Mouse (Mus musculus) adrenal gland, adult 2 months (tissue): ENCODE results near the gene Nlgn3. TPM values are rescaled to one million over a fixed set of nuclear protein-coding genes. Genes with fewer than 3 reads are reported as not detected.

ENCODE experiments used
- DNase-seq: peaks from one replicate; pipeline ENCODE4 v3.0.0; 2021
- polyA plus RNA-seq: library from polyadenylated mRNA; depleted of rRNA; stranded (reverse); fragments of >200 nt; gene quantifications from 2 replicates; pipeline ENCODE4 v1.2.3, GENCODE M21; 2012; rRNA removed
- total RNA-seq, 2 experiments: library from RNA; stranded (reverse); gene quantifications; 2 replicates each; pipeline ENCODE4 v1.2.3; 2021

Nlgn3 gene
- total and polyA plus RNA-seq, 3 experiments: 3.9 to 28.2 (median 5.2) TPM

GRCm38 (mm10) chrX:101372946-101373345 lies 74.0 kb downstream of the Nlgn3 start:
- no peak for DNase-seq

Other genes starting within 250 kb of the Nlgn3 start
- under 1 TPM; 0.10 to 0.12 TPM for gene Tex11, start 239.5 kb upstream of the Nlgn3 start, total RNA-seq
- gene Tex11, start 239.5 kb upstream of the Nlgn3 start, polyA plus RNA-seq: not detected in 2 replicates
- under 1 TPM; 0.55 to 0.95 TPM for gene Slc7a3, start 213.1 kb upstream of the Nlgn3 start, total RNA-seq
- gene Slc7a3, start 213.1 kb upstream of the Nlgn3 start, polyA plus RNA-seq: 1.0 and 1.8 TPM in 2 replicates
- 10 to 100 TPM; 58.8 to 58.9 TPM for gene Snx12, start 76.6 kb upstream of the Nlgn3 start, total RNA-seq
- gene Snx12, start 76.6 kb upstream of the Nlgn3 start, polyA plus RNA-seq: 18.0 and 18.3 TPM in 2 replicates
- gene Foxo4, start 44.6 kb upstream of the Nlgn3 start, total RNA-seq: 10 to 100 TPM; 25.6 to 32.9 TPM
- gene Foxo4, start 44.6 kb upstream of the Nlgn3 start, polyA plus RNA-seq: 39.0 and 42.5 TPM in 2 replicates
- not detected for gene Gm614, start 35.2 kb upstream of the Nlgn3 start, total RNA-seq
- not detected in 2 replicates for gene Gm614, start 35.2 kb upstream of the Nlgn3 start, polyA plus RNA-seq
- 1 to 10 TPM; 5.9 to 8.4 TPM for gene Il2rg, start 30.9 kb upstream of the Nlgn3 start, total RNA-seq
- 3.7 TPM in 2 replicates for gene Il2rg, start 30.9 kb upstream of the Nlgn3 start, polyA plus RNA-seq
- gene Gm20489, start 30.1 kb upstream of the Nlgn3 start, total RNA-seq: not detected
- gene Gm20489, start 30.1 kb upstream of the Nlgn3 start, polyA plus RNA-seq: not detected in 2 replicates
- 10 to 100 TPM; 30.2 to 36.4 TPM for gene Med12, start 25.1 kb upstream of the Nlgn3 start, total RNA-seq
- 132 and 157 TPM in 2 replicates for gene Med12, start 25.1 kb upstream of the Nlgn3 start, polyA plus RNA-seq
- gene Gjb1, start 77.2 kb downstream of the Nlgn3 start, total RNA-seq: 1 to 10 TPM in 1 of 2 experiments, not detected in 1; 2.7 TPM
- 0.11 and 0.84 TPM in 2 replicates for gene Gjb1, start 77.2 kb downstream of the Nlgn3 start, polyA plus RNA-seq
- gene Zmym3, start 121.7 kb downstream of the Nlgn3 start, total RNA-seq: 10 to 100 TPM; 60.1 to 60.8 TPM
- 56.8 and 65.1 TPM in 2 replicates for gene Zmym3, start 121.7 kb downstream of the Nlgn3 start, polyA plus RNA-seq
- gene Nono, start 130.2 kb downstream of the Nlgn3 start, total RNA-seq: 100 to 1,000 TPM; 208 to 263 TPM
- gene Nono, start 130.2 kb downstream of the Nlgn3 start, polyA plus RNA-seq: 31.1 and 46.6 TPM in 2 replicates
- under 1 TPM; 0.43 to 0.73 TPM for gene Itgb1bp2, start 149.9 kb downstream of the Nlgn3 start, total RNA-seq
- 0.10 TPM in 1 of 2 replicates, not detected in the other for gene Itgb1bp2, start 149.9 kb downstream of the Nlgn3 start, polyA plus RNA-seq
- 10 to 100 TPM; 31.8 to 37.3 TPM for gene Taf1, start 233.6 kb downstream of the Nlgn3 start, total RNA-seq
- 0.91 and 1.9 TPM in 2 replicates for gene Taf1, start 233.6 kb downstream of the Nlgn3 start, polyA plus RNA-seq